Mouse (Mus musculus) MN1 (cell line): ENCODE measurements around the gene 4930404N11Rik.

Source experiments
- DNase-seq: peaks from one replicate; pipeline ENCODE4 v3.0.0-alpha.2; 2016; ENCODE audit warnings: low spot score

4930404N11Rik gene

GRCm38 (mm10) chr10:81328386-81328785 lies 37.2 kb downstream of the 4930404N11Rik start, which contains the start of gene Tbxa2r:
Gene Tbxa2r, plus strand, starts transcription at chr10:81328731.
- no peak for DNase-seq

DNA sequence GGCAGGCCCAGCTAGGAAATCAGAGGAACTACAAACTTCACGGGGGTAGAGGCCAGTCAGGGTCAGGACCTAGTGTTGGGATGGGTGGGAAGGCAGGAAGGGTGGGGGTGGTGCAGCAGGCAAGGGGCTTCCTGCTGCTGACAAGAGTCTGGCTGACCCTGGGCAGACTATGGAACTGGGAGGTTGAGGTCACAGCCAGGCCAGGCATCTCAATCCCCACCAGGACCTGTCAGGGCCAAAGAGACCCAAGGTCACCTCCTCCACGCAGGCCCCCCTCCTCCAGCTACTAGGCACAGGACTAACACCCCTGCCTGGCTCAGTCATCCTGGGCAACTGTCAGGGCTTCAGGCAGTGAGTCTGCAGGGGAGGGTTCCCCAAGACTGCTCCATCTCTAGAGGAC lies 37.7 kb downstream of the 4930404N11Rik start:
- no peak for DNase-seq

DNA sequence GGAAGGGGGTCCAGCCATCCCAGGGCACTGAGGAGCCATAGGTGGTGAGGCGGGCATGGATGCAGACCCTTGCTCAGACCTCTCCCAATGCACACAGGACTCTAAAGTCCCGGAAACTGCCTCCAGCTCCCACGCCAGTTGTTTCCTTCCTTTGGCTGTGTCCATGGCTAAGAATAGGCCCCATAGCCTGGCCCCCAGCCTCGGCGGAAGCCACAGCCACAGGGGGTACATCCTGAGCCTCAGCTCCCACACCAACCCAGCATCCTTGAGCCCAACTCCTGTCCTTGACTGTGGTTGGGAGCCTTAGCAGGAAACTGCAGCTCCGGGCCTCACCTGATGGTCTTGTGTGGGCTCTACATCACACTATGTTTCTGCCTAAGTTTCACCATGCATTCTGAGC lies 38.8 kb downstream of the 4930404N11Rik start:
- DNase-seq: no peak

GRCm38 (mm10) chr10:81325781-81326180 lies 39.8 kb downstream of the 4930404N11Rik start:
- DNase-seq: no peak

DNA sequence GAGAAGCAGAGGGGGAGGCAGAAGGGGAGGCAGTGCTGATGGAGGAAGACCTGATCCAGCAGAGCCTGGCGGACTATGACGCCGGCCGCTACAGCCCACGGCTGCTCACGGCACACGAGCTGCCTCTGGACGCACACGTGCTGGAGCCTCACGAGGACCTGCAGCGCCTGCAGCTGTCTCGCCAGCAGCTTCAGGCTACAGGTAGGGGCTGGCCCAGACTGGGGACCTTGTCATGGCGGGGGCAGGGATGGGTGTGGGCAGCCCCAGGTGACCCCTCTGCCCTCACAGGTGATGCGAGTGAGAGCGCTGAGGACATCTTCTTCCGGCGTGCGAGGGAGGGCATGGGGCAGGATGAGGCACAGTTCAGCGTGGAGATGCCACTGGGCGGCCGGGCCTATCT lies 40.4 kb downstream of the 4930404N11Rik start:
- no peak for DNase-seq

GRCm38 (mm10) chr10:81323791-81324530 lies 41.7 kb downstream of the 4930404N11Rik start:
- DNase-seq: peak; percentile 43

- DNase-seq: peak; percentile 86
Measured at GRCm38 (mm10) chr10:81323141-81323775, 42.4 kb downstream of the 4930404N11Rik start.

- DNase-seq: peak; percentile 63
Measured at GRCm38 (mm10) chr10:81322444-81322843, 43.2 kb downstream of the 4930404N11Rik start.

- peak; percentile 82 for DNase-seq
Measured at GRCm38 (mm10) chr10:81321436-81321835, 44.2 kb downstream of the 4930404N11Rik start.

GRCm38 (mm10) chr10:81320550-81321347 lies 44.9 kb downstream of the 4930404N11Rik start, which contains the start of gene Cactin:
Gene Cactin, plus strand, starts transcription at chr10:81321103.
- DNase-seq: peak; percentile 100

DNA sequence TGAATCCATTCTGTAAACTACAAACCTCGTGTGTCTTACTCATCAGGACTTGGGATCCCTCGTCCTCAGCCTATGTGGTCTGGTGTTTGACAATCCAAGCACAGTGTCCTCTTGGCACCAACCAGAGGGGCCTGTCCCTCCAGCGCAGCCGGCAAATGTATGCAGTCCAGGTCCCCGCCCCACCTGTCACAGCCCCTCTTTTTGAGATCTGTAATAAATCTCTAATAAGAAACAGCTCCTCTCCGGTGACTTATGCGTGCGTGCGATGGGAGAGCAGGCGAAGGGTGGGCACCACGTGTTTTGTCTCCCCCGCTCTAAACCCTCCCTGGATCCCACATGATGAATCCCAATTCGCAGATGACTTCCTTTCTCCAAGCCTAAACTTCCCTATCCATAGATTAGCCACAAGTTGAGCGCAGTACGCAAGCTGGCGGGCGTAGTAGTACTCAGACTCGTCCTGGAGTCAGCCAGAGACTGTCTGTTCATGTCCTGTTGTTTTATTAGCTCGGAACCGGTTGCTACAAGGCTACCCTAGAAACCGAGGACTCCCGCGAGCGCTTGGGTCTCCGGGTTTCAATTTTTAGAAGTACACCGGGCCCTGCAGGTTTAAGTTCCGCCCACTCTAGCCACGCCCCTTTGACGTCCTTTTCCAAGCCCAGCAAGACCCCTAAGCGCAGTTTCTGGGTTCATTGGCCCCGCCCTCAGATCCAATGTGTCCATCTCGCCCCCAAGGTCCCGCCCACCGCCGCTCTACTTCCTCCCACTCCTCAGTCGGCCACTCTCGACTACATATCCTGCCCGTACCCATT lies 45.7 kb downstream of the 4930404N11Rik start:
- peak; percentile 98 for DNase-seq

- DNase-seq: peak; percentile 67
Measured at GRCm38 (mm10) chr10:81319330-81319699, 46.3 kb downstream of the 4930404N11Rik start.

- DNase-seq: peak; percentile 75
Measured at GRCm38 (mm10) chr10:81318589-81319329, 46.9 kb downstream of the 4930404N11Rik start.

- no peak for DNase-seq
Measured at GRCm38 (mm10) chr10:81317273-81317672, 48.3 kb downstream of the 4930404N11Rik start.

GRCm38 (mm10) chr10:81316338-81317060 lies 49.1 kb downstream of the 4930404N11Rik start:
- DNase-seq: peak; percentile 56

- no peak for DNase-seq
Measured at GRCm38 (mm10) chr10:81315587-81315986, 50.0 kb downstream of the 4930404N11Rik start.

- DNase-seq: no peak
Measured at GRCm38 (mm10) chr10:81314201-81314600, 51.4 kb downstream of the 4930404N11Rik start.

DNA sequence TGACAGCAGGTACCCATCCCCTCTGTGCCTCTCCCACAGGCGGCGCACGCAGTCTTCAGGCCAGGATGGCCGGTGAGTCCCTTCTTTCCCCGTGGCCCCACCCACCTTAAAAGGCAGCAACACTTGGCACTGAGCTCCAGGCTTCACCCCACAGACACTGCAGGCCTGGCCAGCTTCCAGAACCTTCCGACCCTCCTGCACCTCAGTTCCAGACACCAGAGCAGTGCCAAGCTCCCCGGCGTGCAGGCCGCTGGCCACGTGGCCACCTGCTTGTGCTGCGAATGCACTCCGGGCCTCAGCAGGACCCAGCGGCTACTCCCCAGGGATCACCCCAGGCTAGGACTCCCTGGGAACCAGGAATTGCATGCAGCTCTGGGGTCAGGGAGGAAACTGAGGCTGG lies 52.0 kb downstream of the 4930404N11Rik start:
- peak; percentile 76 for DNase-seq
